Mouse (Mus musculus) embryo, embryonic 10.5 days (tissue): ENCODE measurements around the gene Tac1.
A peak's percentile ranks its signal among the peaks of the same experiment; 100 is the strongest.
"Not testable (repeated sequence)": the region's sequence is repeated elsewhere in the genome, so short reads cannot be mapped to it uniquely, and the experiment has no call there.

Experiments used
- DNase-seq: peaks from one replicate; pipeline ENCODE4 v3.0.0-alpha.2; 2015; ENCODE audit warnings: low spot score

The Tac1 gene

DNA sequence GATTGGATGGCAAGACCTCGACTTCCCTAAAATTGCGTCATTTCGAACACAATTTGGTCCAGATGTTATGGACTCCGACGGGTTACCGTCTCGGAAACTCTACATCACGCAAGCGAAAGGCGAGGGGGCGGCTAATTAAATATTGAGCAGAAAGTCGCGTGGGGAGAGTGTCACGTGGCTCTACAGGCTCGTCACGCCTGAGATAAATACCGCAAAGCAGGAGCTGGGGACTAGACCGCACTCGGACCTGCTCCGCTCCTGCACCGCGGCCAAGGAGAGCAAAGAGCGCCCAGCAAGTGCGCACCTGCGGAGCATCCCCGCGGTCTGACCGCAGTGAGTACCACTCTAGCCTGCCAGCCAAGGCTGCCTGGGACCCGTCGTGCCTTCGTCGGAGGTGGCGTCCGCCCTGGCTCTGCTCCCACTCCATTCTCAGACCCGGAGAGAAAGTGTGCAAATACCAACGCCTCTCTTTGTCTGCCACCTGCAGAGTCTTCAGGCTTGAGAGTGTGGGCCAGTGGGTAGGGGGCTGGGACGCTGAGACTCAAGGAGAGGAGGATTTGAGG is at the start of gene Tac1:
TSS of gene Tac1 (plus strand) at position 51 of the 563 bp plus-strand sequence.
- peak; percentile 44 for DNase-seq

DNA sequence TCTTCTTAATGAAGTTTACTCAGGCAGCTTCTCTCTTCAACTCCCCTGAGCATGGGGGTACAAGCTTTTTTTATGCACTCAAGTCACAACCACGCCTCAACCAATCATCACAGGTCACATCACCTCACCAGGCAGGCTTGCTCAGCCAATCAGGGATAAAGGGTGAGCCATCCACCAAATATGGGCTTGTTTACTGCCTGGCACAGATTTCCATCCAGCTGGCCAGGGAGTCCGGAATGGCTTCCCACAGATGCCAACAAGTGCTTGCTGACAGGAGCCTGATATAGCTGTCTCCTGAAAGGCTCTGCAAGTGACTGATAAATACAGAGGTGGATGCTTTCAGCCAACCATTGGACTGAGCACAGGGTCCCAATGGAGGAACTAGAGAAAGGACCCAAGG is 11.2 kb upstream of the Tac1 start:
- not testable (repeated sequence) for DNase-seq

DNA sequence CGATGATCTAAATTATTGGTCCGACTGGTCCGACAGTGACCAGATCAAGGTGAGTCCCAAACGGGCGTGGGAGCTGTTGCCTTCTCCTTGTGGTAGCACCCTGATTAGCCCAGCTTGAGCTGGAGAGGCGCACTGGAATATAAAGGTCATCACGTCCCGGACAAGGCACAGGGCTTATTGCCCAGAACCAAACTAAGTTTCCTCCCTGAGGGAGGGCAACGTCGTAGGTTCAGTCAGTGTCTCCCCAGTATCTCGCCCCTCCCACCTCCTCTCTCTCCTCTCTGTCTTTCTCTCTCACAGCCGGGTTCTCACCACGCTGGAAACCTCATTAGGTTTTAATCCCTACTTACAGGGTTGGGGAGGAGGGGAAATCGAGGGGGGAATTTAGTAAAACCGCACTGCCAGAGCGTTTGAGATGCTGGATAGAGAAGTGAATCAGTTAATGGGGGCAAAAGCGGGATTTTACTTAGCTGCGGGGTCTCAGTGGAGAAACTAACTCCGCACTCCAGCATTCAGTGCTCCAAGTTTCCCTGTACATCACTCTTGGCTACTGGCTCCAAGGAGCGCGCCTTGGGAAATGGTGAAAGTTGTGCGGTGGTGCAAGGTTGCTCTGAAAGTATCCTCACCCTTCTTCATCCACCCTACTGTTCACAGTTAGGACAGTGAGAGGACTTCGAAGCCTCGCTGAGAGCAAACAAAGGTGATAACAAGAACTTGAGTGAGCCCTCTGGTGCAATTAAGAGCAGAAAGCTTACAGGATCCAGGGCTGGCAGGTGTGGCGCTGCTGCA is 1.2 kb downstream of the Tac1 start:
- DNase-seq = peak; percentile 39

DNA sequence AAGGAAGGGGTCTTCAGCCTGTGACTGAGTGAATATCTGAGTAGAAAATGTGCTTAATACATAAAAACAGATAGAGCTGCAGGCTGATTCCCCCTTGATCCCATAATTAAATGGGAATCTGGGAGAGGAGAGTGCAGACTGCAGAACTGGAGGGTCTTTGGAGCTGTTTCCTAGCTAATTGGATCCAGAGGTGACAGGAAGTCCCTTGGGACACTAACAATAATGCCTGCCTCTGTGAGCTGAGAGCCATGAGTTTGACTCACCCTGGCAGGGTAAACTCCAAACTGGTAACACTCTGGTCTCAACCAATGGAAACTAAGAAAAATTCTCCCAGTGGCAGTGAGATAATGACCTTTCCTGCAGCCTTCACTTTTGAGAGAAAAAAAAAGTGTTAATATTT is 3.5 kb downstream of the Tac1 start:
- peak; percentile 64 for DNase-seq

DNA sequence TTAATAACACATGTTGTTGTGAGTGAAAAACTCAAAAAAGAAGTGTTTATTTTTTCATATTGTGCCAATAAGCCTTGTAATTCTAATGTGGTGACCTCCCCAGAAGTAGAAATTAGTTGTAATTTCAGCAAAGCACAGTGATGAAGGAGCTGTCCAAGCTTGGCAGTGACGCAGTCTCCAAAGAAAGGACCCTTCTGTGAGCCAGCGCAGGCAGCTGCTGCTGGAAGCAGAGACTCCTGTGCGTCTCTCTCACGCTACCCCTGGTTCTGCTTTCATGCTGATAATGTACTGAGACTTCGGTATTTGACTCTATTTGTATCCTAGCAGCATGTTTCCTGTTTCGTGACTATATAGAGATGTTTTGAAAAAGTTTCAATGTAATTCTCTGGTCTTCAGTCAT is 7.8 kb downstream of the Tac1 start:
- peak; percentile 22 for DNase-seq

DNA sequence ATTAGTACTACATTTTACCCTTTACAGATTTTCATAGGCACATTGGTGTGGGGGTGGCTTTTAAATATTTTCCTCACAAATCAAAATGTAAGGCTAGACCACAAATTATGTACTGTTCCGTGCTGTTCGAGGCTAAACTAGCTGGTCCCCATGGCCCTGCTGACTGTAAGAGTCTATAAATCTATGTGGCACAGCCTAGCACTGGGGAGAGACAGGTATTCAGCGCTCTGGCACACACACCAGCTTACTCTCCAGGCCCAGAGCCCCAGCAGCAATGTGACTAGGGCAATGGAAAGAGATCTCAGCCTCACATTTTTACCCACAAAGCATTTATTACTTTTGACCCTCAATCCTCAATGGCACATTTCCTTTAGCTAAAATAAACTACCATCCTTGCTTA is 9.9 kb downstream of the Tac1 start:
- no peak for DNase-seq

DNA sequence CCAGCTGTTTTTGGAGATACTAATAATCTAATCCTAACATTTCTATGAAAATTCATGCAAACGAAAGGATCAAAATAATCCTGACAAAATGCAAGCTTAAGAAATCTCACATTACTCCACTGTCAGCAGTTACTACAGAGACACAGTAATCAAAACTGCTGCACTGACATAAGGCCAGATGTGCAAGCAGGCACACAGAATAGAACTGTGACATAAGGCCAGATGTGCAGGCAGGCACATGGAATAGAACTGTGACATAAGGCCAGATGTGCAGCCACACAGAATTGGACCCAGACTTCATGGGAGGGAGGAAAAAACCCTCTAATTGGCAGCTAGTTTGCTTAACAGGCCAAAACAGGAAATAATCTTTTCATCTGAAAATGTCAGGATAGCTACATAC is 16.5 kb downstream of the Tac1 start:
- no peak for DNase-seq

DNA sequence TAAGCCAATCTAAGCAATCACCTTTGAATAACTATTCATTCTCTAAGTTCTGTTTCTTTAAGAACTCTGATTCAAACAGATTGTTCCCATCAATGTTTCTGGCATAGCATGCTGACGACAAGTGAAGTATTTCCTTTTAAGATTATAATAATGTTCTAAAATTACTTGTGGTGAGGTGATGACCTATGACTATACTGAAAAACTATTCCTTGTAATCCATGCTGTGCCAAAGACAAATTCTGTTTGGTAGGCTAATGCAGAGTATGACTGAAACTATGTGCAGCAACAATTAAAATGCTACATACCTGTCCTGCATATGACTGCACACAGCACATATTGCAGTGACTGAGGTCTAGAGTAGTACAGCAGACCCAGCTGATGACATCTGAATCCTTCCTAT is 23.4 kb downstream of the Tac1 start:
- no peak for DNase-seq

DNA sequence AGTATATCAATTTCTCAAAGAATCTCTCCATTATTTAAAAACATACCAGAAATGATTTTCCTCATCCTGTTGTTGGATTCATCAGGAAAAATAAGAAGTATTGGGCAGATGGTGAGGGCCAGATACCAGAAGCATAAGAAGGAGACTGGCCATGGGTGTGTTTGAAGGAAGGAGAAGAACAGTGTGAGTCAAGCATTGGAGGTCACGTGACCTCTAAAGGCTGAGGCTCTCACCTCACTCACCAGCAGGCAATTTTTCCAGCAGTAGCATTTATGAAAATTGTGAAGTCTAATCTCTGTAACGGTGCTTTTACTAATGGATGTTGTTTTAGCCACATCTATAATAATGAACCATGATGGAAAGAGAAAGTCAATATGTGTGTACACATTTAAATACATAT is 39.8 kb downstream of the Tac1 start:
- DNase-seq = no peak

DNA sequence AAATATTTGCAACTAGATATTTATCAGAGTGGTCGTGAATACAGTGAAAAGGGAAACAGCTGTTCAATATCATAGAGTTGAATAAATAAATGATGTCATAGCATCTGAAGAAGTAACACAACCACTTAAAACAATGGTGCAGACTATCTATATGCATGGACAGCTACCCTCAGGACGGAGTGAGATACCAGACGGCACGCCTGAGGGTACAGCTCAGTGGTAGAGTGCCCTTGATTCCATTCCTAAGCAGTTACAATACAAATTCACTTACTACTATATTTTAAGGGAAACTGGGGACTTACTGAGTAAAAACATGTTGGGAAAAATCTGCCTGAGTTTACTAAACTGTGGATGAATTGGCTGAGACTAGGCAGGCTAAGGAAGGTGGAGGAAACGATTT is 43.7 kb downstream of the Tac1 start:
- no peak for DNase-seq

DNA sequence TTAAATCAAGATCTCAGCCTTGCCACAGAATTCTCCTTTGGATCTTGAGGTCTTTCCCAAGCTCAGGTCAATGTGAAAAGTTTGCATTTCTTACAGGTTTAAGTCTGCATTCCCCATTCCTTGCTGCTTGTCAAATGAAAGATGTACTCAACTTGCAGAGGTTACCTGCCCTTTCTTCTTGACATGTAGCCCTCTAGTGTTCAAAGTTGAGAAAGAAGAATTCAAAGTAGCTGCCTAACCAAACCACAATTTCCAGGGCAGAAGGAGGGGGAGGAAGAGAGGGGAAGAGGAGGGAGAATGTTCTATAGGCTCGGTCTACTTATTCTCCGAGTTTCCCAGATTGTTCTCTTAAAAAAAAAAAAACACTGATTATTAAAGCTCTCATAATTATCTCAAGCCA is 45.5 kb downstream of the Tac1 start:
- peak; percentile 19 for DNase-seq

DNA sequence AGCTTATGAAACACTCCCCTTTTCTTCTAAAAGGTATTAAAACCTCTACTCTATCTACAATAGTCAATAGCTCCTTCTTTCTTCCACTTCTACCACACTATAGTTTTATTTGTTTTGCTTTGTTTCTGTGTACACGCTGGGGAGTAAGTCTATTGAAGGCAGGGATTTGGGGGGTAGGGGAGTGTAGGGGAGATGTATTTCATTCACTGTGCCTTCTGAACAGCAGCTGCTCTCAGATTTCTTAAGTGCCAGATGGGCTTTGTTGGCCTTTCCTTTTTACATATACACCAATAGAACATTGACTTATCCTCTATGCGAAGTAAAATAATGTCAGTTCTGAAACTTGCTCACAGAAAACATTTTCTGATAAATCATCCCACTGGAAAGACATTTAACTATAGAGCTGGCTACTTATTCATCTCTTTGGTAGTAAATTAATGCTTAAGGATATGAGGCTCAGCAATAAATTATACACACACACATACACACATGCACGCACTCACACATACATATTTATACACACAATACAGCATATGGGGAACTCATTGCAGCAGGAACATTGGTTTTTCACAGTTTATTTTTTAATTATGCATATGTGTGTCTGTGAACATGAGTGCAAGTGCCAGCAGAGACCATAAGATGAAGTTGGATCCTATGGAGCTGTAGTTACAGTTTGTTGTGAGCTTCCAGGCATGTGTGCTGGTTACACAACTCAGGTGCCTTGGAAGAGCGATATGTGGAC is 46.8 kb downstream of the Tac1 start:
- no peak for DNase-seq

DNA sequence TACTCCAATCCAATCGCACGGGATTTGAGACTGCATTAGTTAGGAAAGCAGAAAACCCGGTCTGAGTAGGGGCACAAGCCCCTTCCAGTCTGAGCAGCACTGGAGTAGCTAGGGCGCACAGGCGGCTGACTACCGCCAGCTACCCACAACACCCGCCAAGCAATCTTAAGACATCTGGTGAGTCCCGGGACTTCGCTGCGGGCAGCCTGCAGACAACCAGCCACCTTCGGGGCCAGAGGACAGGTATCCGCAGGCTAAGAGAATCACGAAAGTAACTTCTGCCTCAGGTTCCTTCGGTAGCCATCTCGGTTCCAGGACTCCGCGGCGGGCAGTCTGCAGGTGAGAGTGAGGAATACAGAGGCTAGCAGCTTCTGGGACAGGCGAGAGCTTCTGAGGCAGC is 59.0 kb downstream of the Tac1 start:
- not testable (repeated sequence) for DNase-seq
